Comparison of ENCODE assay signal across 8 mouse cellular contexts in genomic region chr17:36257241-36257947, GRCm38 (mm10). TPM values are rescaled to one million over a fixed set of nuclear protein-coding genes. Genes with fewer than 3 reads are reported as not detected.
DNase-seq lines count a peak whose midpoint lies in the region; ATAC-seq and TF ChIP-seq lines count a peak whose summit lies in the region.

No protein-coding gene starts in this region.

- TF ChIP-seq EP300 in lung, postnatal 0 days (IDR thresholded peaks at IDR 0.05), result no peak

- no peaks in the 10 kb centered on the region for H3K4me1 ChIP-seq in hindbrain, embryonic 11.5 days (replicated peaks; ENCODE audit: control insufficient read depth, insufficient read depth, low read length)
- H3K4me1 ChIP-seq in lung, postnatal 0 days (ENCODE audit: insufficient read depth, low read depth, low read length), result no peaks in the 10 kb centered on the region; the same call in 1 of the 2 replicates

- no peaks in the 10 kb centered on the region; the same call in 1 of the 2 replicates for H3K27me3 ChIP-seq in hindbrain, embryonic 11.5 days (ENCODE audit: control insufficient read depth, insufficient read depth, low read length)
- H3K27me3 ChIP-seq in lung, postnatal 0 days (replicated peaks; ENCODE audit: insufficient read depth, low read length), result no peaks in the 10 kb centered on the region

- no peaks in the 10 kb centered on the region for H3K9me3 ChIP-seq in hindbrain, embryonic 11.5 days (ENCODE audit: control insufficient read depth, low read length)
- H3K9me3 ChIP-seq in lung, postnatal 0 days (ENCODE audit: low read length), result no peaks in the 10 kb centered on the region

- H3K27ac ChIP-seq in hindbrain, embryonic 11.5 days (ENCODE audit: low read depth, low read length), result 0 out of 2 replicates have a peak overlapping the region, but pooled peaks have one; percentile 18
- peak overlapping the region; percentile 78 for H3K27ac ChIP-seq in lung, postnatal 0 days (ENCODE audit: low read length)

- peak; percentile 80 for TF ChIP-seq CTCF in lung, postnatal 0 days (IDR thresholded peaks at IDR 0.05)

- peaks cover 4% of the 10 kb centered on the region; the same call in 1 of the 2 replicates for H3K36me3 ChIP-seq in hindbrain, embryonic 11.5 days (ENCODE audit: control insufficient read depth, insufficient read depth, low read length)
- peaks cover 9% of the 10 kb centered on the region; the same call in 1 of the 2 replicates for H3K36me3 ChIP-seq in lung, postnatal 0 days (ENCODE audit: insufficient read depth, low read length)

- under 1% methylated on average over 37 of the region's 37 CpGs for WGBS in hindbrain, embryonic 11.5 days
- under 1% methylated on average over 36 of the region's 37 CpGs for WGBS in lung, postnatal 0 days

- peak overlapping the region; percentile 55 for H3K4me3 ChIP-seq in hindbrain, embryonic 11.5 days (ENCODE audit: low read depth, low read length)
- H3K4me3 ChIP-seq in lung, postnatal 0 days (ENCODE audit: low read depth, low read length), result peak overlapping the region; percentile 57

- peak; percentile 76 for DNase-seq in Muller cell, postnatal 12 days (ENCODE audit: inconsistent ontology term)
- DNase-seq in cerebellum, postnatal 10 days, result peak; percentile 93
- peak; percentile 72 to 81 for DNase-seq in frontal cortex, postnatal 10 days (ENCODE audit: low spot score in 2 of 2)
- peak; percentile 79 for DNase-seq in hindbrain, embryonic 11.5 days (ENCODE audit: low spot score)
- DNase-seq in layer of hippocampus, postnatal 10 days (ENCODE audit: low spot score in 2 of 2), result peak; percentile 78 to 85
- DNase-seq in lung, postnatal 0 days (ENCODE audit: low spot score), result peak; percentile 90
- DNase-seq in ovary, postnatal 14 days (ENCODE audit: low spot score), result peak; percentile 63
- DNase-seq in thymus, postnatal 10 days (ENCODE audit: low spot score in 2 of 2), result peak; percentile 76

- H3K9ac ChIP-seq in hindbrain, embryonic 11.5 days (ENCODE audit: low read depth, low read length), result peak overlapping the region; percentile 68
- peak overlapping the region; percentile 45 for H3K9ac ChIP-seq in lung, postnatal 0 days (replicated peaks; ENCODE audit: low read depth)

- H3K4me2 ChIP-seq in hindbrain, embryonic 11.5 days (replicated peaks; ENCODE audit: low read depth, low read length), result peak overlapping the region; percentile 39
- H3K4me2 ChIP-seq in lung, postnatal 0 days (replicated peaks; ENCODE audit: low read depth, low read length), result peak overlapping the region; percentile 60

- peak; percentile 97 for ATAC-seq in hindbrain, embryonic 11.5 days (ENCODE audit: low FRiP score)
- ATAC-seq in lung, postnatal 0 days, result peak; percentile 97

RNA-seq across cellular contexts. Expression of gene Rpp21, which starts 0.5 kb away (rescaled TPM):
- 86.4 and 91.0 TPM in 2 replicates for polyA plus RNA-seq in hindbrain, embryonic 11.5 days (2014; fragmentation: Nextera tagmentation; extraction: Ambion mirVana)
- total RNA-seq in layer of hippocampus, postnatal 10 days (2021), result 10 to 100 TPM; 42.6 to 43.6 TPM
- 129 and 146 TPM in 2 replicates for polyA plus RNA-seq in lung, postnatal 0 days (2015; fragmentation: Nextera tagmentation; extraction: Ambion mirVana)

RNA-seq across cellular contexts. Expression of gene Trim39, which starts 14.7 kb away (rescaled TPM):
- polyA plus RNA-seq in hindbrain, embryonic 11.5 days (2014; fragmentation: Nextera tagmentation; extraction: Ambion mirVana), result 19.5 and 22.3 TPM in 2 replicates
- 10 to 100 TPM; 21.1 to 23.9 TPM for total RNA-seq in layer of hippocampus, postnatal 10 days (2021)
- polyA plus RNA-seq in lung, postnatal 0 days (2015; fragmentation: Nextera tagmentation; extraction: Ambion mirVana), result 9.2 and 10.4 TPM in 2 replicates

RNA-seq across cellular contexts. Expression of gene H2-M10.2, which starts 28.9 kb away (rescaled TPM):
- polyA plus RNA-seq in hindbrain, embryonic 11.5 days (2014; fragmentation: Nextera tagmentation; extraction: Ambion mirVana), result not detected in 2 replicates
- total RNA-seq in layer of hippocampus, postnatal 10 days (2021), result not detected
- not detected in 2 replicates for polyA plus RNA-seq in lung, postnatal 0 days (2015; fragmentation: Nextera tagmentation; extraction: Ambion mirVana)

Comparison
In these comparisons a context has a peak if more than half of its experiments do, and no peak if none do; other contexts are left out.
1. Peak in every context shown above with its lines: DNase-seq, ATAC-seq, H3K4me3 ChIP-seq and H3K27ac ChIP-seq.